Mouse (Mus musculus) kidney, postnatal 25 days (tissue): ENCODE measurements at regions not wholly inside any gene's neighbourhood (a gene's known extent, or its start where the extent isn't known, plus 50 kb on each side); places are given as distances from the start of the nearest gene placed in this dataset.

Source experiments
- DNase-seq, 2 experiments: peaks; one replicate each; pipeline ENCODE4 v3.0.0; 2021; ENCODE audit warnings: mixed read lengths in 2 of 2

DNA sequence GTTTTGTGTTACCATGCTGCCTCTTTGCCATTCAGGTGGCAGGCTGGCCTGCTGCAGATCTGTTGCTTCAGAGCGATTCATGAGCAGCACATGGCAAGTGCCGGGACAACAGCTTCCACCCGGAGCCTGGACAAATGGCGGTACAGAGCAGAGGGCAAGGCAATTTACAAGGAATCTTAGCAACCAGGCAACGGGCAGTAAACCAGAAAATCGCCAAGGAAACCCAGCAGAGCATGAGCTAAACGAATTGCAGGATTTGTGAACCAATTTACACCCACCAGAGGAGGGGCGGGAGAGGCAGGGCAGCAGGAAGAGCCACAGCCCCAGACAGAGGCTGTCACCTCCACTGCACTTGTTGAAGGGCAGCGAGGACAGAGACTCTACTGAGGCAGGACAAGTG is 60.5 kb upstream of the Loxl4 start:
- peak; percentile 43 to 77 for DNase-seq

DNA sequence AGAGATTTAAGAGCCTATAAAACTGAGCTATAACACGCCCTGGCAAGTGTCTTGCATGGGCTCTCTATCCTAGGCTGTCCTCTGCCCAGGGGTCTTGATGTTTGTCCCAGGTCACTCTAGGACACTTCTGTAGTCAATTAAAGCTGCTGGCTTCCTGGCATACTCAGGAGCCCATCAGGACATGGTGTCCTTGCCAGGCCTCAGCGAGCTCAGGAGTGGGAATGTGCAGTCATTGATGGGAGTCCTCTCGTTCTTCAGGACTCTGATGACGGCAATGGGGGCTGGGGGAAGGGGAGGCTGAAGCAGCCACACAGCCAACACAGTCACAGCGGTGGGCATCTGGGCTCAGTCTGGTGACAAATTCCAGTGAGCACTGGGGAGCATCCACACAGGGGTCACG is 57.3 kb upstream of the Loxl4 start:
- no peak for DNase-seq

DNA sequence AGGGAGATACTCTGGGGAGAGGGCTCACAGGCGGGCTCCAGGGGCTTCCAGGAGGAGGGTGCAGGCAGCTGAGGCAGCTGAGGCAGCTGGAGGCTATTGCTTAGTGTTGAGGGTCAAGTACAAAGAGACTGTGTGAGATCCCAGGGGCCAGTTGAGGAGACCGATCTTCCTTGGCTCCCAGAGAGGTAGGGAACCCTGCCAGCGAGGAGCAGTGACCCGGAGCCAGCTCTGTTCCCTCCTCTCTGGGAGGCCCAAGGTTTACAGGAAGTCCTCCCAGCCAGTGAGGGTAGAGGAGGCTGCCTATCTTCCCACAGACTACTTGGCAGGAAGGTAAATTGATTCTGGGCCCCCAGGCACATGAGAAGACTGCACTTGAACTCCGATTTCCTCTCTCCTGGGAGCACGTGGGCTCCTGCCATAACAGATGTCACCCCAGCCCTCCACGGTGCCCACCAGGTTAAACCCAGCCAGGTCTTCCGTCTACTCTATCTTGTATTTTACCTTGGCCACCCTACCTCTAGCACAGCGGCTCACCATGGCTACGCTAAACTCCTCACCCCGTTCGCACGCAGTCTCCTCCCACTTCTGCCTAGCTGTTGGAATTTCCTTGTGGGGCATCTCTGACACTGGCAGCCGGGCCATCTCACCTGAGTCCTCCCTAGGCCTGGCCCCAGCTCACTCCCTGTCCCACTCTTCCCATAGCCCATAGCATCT is 55.9 kb upstream of the Loxl4 start:
- DNase-seq = peak; percentile 89 to 93

DNA sequence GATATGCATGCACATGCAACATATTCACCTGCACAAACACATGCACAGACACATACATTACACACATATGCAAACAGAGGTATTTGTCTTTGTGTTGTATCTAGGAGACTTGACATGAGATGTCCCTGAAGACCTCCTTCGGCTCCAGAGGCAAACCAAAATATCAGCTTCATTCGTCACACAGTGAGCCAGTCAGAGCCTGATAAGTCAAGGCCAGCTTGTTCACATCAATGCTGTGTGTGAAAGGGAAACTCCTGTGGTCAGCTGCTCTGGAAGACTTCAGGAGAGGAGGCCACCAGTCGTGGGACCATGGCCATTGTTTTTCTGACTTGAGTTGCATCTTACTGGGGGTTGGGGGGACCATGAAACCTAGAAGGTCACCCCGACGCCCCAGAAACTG is 54.3 kb upstream of the Loxl4 start:
- DNase-seq = no peak
